Mouse (Mus musculus) neural tube, embryonic 14.5 days (tissue): ENCODE data around the gene Polr1c. TPM values are rescaled to one million over a fixed set of nuclear protein-coding genes. Genes with fewer than 3 reads are reported as not detected.

Experiments used
- ATAC-seq: fragments of 200-750 bp; cut with Nextera tagmentation; 2 replicates; pipeline ENCODE4 v1.8.0; 2017; ENCODE audit warnings: low read depth, mild to moderate bottlenecking, moderate TSS enrichment, moderate library complexity
- H3K27ac ChIP-seq: fragments of 300-500 bp; sonication (generic); 2 replicates; pipeline ENCODE4 v1.5.1; 2014; ENCODE audit warnings: low read depth, mild to moderate bottlenecking, control low read depth, low read length, moderate library complexity, mixed read lengths
- H3K27me3 ChIP-seq: fragments of 300-500 bp; sonication (generic); 2 replicates; pipeline ENCODE4 v1.6.1; 2014; ENCODE audit warnings: low read length; ENCODE audit not compliant: control insufficient read depth, insufficient read depth
- H3K36me3 ChIP-seq: fragments of 300-500 bp; sonication (generic); 2 replicates; pipeline ENCODE4 v1.6.1; 2014; ENCODE audit warnings: low read length, mixed read lengths; ENCODE audit not compliant: control insufficient read depth, insufficient read depth
- H3K4me1 ChIP-seq: fragments of 300-500 bp; sonication (generic); 2 replicates; pipeline ENCODE4 v1.6.1; 2014; ENCODE audit warnings: low read length; ENCODE audit not compliant: control insufficient read depth, insufficient read depth
- H3K4me2 ChIP-seq: fragments of 300-500 bp; sonication (generic); 2 replicates; pipeline ENCODE4 v1.6.1; 2014; ENCODE audit warnings: mild to moderate bottlenecking, low read depth, low read length, control low read depth
- H3K4me3 ChIP-seq: fragments of 300-500 bp; sonication (generic); 2 replicates; pipeline ENCODE4 v1.5.1; 2014; ENCODE audit warnings: low read depth, low read length, control low read depth, mixed read lengths
- H3K9ac ChIP-seq: fragments of 300-500 bp; sonication (generic); replicated peaks from 2 replicates; pipeline ENCODE4 v1.6.1; 2014; ENCODE audit warnings: low read depth, mild to moderate bottlenecking, control low read depth, low read length, mixed read lengths
- H3K9me3 ChIP-seq: fragments of 300-500 bp; sonication (generic); 2 replicates; pipeline ENCODE4 v1.6.1; 2016; ENCODE audit warnings: low read length; ENCODE audit not compliant: control insufficient read depth
- WGBS: fragments of 180-500 bp; shearing (Covaris S2); extraction: QIAGEN DNeasy Blood & Tissue Kit; methylation state at CpG from one replicate; pipeline ENCODE4 v1.1.7; 2014; 5-methylcytosine and 5-hydroxymethylcytosine counted together
- polyA plus RNA-seq: library from polyadenylated mRNA; unstranded; fragments of >200 nt; fragmentation: Nextera tagmentation; extraction: Ambion mirVana; gene quantifications from 2 replicates; pipeline ENCODE4 v1.2.1, GENCODE M21; 2014

Polr1c gene
- polyA plus RNA-seq, 1 experiment from 2014 or later: 80.4 TPM

GRCm38 (mm10) chr17:46243624-46244023 is 4.2 kb downstream of the Polr1c start:
- Histone ChIP-seq H3K27ac (no peak overlapping the region), H3K9ac (no peak overlapping the region), H3K27me3 (no peaks in the 10 kb centered on the region), H3K9me3 (no peaks in the 10 kb centered on the region), H3K4me2 (no peak overlapping the region), H3K36me3 (peaks cover 70% of the 10 kb centered on the region), H3K4me1 (peaks cover 9% of the 10 kb centered on the region), H3K4me3 (no peak overlapping the region)
- WGBS: 61% methylated on average over 2 of the region's 2 CpGs
- ATAC-seq: no peak

- peaks cover 70% of the 10 kb centered on the region for H3K36me3 ChIP-seq
- H3K9ac ChIP-seq: no peak overlapping the region
- H3K4me3 ChIP-seq: no peak overlapping the region
- WGBS: 89% methylated on average over 4 of the region's 4 CpGs
- no peaks in the 10 kb centered on the region for H3K27me3 ChIP-seq
- no peaks in the 10 kb centered on the region for H3K9me3 ChIP-seq
- H3K4me2 ChIP-seq: no peak overlapping the region
- H3K4me1 ChIP-seq: peaks cover 7% of the 10 kb centered on the region
- no peak for ATAC-seq
- no peak overlapping the region for H3K27ac ChIP-seq
Observed at GRCm38 (mm10) chr17:46242993-46243392, 4.9 kb downstream of the Polr1c start.

GRCm38 (mm10) chr17:46242274-46242673 is 5.6 kb downstream of the Polr1c start:
- no peak for ATAC-seq
- no peaks in the 10 kb centered on the region for H3K27me3 ChIP-seq
- H3K36me3 ChIP-seq: peaks cover 70% of the 10 kb centered on the region
- H3K9me3 ChIP-seq: no peaks in the 10 kb centered on the region
- H3K9ac ChIP-seq: no peak overlapping the region
- peaks cover 7% of the 10 kb centered on the region for H3K4me1 ChIP-seq
- no peak overlapping the region for H3K4me3 ChIP-seq
- 90% methylated on average over 13 of the region's 13 CpGs for WGBS
- no peak overlapping the region for H3K4me2 ChIP-seq
- no peak overlapping the region for H3K27ac ChIP-seq

- H3K4me3 ChIP-seq: no peak overlapping the region
- H3K27ac ChIP-seq: no peak overlapping the region
- no peak for ATAC-seq
- H3K4me2 ChIP-seq: no peak overlapping the region
- H3K27me3 ChIP-seq: no peaks in the 10 kb centered on the region
- H3K9ac ChIP-seq: no peak overlapping the region
- H3K9me3 ChIP-seq: no peaks in the 10 kb centered on the region
- H3K4me1 ChIP-seq: peaks cover under 1% of the 10 kb centered on the region
- peaks cover 78% of the 10 kb centered on the region for H3K36me3 ChIP-seq
- WGBS: 85% methylated on average over 11 of the region's 11 CpGs
Observed at GRCm38 (mm10) chr17:46241471-46241870, 6.4 kb downstream of the Polr1c start.

- Histone ChIP-seq H3K4me2 (no peak overlapping the region), H3K9ac (no peak overlapping the region), H3K9me3 (no peaks in the 10 kb centered on the region), H3K4me3 (no peak overlapping the region), H3K27ac (no peak overlapping the region), H3K4me1 (no peaks in the 10 kb centered on the region), H3K36me3 (peaks cover 70% of the 10 kb centered on the region), H3K27me3 (no peaks in the 10 kb centered on the region)
- 95% methylated on average over 15 of the region's 15 CpGs for WGBS
- no peak for ATAC-seq
Observed at GRCm38 (mm10) chr17:46239516-46240114, 8.2 kb downstream of the Polr1c start.

GRCm38 (mm10) chr17:46237480-46237879 is 10.4 kb downstream of the Polr1c start:
- no peak for ATAC-seq
- H3K27ac ChIP-seq: no peak overlapping the region
- H3K4me2 ChIP-seq: no peak overlapping the region
- no peaks in the 10 kb centered on the region for H3K9me3 ChIP-seq
- no peaks in the 10 kb centered on the region for H3K27me3 ChIP-seq
- WGBS: 92% methylated on average over 5 of the region's 5 CpGs
- no peak overlapping the region for H3K4me3 ChIP-seq
- H3K9ac ChIP-seq: no peak overlapping the region
- no peaks in the 10 kb centered on the region for H3K4me1 ChIP-seq
- peaks cover 68% of the 10 kb centered on the region for H3K36me3 ChIP-seq

GRCm38 (mm10) chr17:46237079-46237478 is 10.8 kb downstream of the Polr1c start:
- no peak overlapping the region for H3K27ac ChIP-seq
- 92% methylated on average over 6 of the region's 6 CpGs for WGBS

GRCm38 (mm10) chr17:46236067-46236466 is 11.8 kb downstream of the Polr1c start:
- Histone ChIP-seq H3K4me1 (no peaks in the 10 kb centered on the region), H3K27me3 (no peaks in the 10 kb centered on the region), H3K4me3 (no peak overlapping the region), H3K4me2 (no peak overlapping the region), H3K36me3 (peaks cover 62% of the 10 kb centered on the region), H3K27ac (no peak overlapping the region), H3K9me3 (no peaks in the 10 kb centered on the region), H3K9ac (no peak overlapping the region)
- 85% methylated on average over 1 of the region's 1 CpGs for WGBS
- no peak for ATAC-seq

More at GRCm38 (mm10) chr17:46237079-46237478, 10.8 kb downstream of the Polr1c start:
- no peaks in the 10 kb centered on the region for H3K4me1 ChIP-seq
- no peaks in the 10 kb centered on the region for H3K27me3 ChIP-seq
- ATAC-seq: no peak
- H3K36me3 ChIP-seq: peaks cover 64% of the 10 kb centered on the region
- no peaks in the 10 kb centered on the region for H3K9me3 ChIP-seq
- no peak overlapping the region for H3K9ac ChIP-seq
- H3K4me3 ChIP-seq: no peak overlapping the region
- no peak overlapping the region for H3K4me2 ChIP-seq

- Histone ChIP-seq H3K36me3 (peaks cover 86% of the 10 kb centered on the region), H3K27me3 (no peaks in the 10 kb centered on the region), H3K27ac (no peak overlapping the region), H3K4me3 (no peak overlapping the region), H3K9ac (no peak overlapping the region), H3K4me2 (no peak overlapping the region), H3K9me3 (no peaks in the 10 kb centered on the region), H3K4me1 (no peaks in the 10 kb centered on the region)
- 89% methylated on average over 7 of the region's 7 CpGs for WGBS
- no peak for ATAC-seq
Observed at GRCm38 (mm10) chr17:46227576-46227975, 20.3 kb downstream of the Polr1c start.
